Mouse (Mus musculus): ENCODE measurements around the gene Zkscan4. TPM values are rescaled to one million over a fixed set of nuclear protein-coding genes. Genes with fewer than 3 reads are reported as not detected.

Gene Zkscan4
- 1.2 TPM for polyA plus RNA-seq (2015; fragmentation: Illumina TruSeq; extraction: RNeasy Lipid Tissue Mini Kit (QIAGEN cat#74804); ENCODE audit: insufficient read depth, low replicate concordance)

DNA sequence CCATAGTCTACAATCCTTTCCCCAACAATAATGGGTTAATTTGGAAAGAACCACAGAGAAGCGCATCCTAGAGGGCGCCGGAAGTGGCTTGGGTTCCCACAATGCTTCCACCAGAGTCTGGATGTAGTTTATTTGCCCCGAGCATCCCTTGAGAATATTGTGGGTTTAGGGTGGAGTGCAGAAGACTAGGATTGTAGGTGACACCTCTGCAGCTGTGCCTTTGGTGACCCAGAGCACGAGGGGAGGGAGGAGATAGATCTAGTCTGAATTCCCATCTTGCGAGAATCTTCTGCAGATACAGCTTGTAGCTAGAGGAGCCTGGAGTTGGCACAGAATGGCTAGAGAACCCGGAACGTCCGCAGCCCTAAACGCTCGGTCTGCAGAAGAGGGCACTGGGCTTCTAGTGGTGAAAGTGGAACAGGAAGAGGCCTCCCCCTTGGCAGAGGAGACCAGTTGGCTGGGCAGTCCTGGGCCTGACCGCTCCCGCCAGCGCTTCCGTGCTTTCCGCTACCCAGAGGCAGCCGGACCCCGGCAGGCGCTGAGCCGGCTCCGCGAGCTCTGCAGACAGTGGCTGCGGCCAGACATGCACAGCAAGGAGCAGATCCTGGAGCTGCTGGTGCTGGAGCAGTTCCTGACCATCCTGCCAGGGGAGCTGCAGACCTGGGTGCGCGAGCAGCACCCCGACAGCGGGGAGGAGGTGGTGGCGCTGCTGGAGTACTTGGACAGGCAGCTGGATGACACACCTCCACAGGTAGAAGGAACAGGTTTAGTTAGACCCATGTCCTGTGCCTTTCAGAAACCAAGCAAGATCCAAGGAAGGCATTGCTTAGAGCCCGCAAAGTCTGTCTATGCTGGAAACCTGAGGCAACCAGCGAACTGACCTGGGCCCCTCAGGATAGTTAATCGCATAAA lies at the start of gene Zkscan4, which contains the start of gene Gm10065:
Zkscan4 (plus strand) TSS at position 149 of the 912 bp plus-strand sequence.
Gm10065 (minus strand) TSS at position 683 of the 912 bp plus-strand sequence.

DNA sequence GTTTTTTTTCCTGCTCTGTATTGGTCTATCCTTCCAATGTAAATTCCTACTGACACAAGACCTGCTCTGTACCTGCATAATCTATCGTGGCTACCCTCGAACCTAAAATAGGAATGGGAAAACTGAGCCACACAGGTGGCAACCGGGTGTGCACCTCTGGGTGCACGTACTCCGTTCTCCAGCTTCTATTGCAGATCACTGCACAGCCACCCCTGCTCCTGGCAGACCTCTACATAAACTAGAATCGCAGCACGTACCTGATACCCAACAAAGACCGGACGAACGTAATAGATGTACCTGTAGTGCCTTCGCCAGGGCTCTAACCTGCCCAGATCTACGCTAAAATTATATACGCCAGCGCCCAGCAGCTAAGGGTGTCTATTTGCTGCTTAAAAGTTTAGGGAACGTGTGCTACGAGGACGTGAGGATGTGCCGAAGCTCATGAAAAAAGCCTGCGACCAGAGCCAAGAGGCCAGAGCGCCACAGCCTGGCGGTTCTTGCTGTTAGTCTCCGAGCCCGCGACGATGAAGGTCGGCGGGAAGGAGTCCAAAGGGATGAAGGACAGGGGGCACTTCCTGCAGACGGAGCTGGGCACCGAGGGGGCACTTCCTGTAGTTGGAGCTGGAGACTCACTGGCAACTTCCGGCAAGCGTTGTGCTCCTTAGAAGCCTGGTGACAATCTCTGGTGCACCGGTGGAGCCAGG lies 38.1 kb upstream of the Zkscan4 start, which contains the start of gene Pgbd1:
Pgbd1 (minus strand) TSS at position 556 of the 704 bp plus-strand sequence.

DNA sequence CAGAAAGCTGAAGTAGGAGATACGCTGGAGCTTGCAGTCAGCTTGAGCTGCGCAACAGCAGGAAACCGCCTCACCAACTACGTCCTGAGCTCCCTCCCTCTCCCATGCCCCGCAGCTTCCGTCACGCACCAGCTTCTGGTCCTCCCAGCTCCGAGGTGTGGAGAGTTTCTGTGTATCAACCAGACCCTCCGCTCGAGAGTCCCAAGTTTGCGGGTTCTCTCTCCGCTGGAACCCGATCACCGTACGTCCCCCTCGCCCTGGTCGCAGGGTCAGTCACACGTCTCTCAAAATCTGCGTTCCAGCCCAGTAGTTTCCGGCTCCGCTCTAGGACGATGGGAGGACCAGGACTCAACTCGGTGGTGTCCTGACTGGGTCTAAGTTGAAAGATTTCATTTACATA lies 25.3 kb upstream of the Zkscan4 start, which contains the start of gene Zscan26:
Zscan26 (minus strand) TSS at position 282 of the 400 bp plus-strand sequence.

DNA sequence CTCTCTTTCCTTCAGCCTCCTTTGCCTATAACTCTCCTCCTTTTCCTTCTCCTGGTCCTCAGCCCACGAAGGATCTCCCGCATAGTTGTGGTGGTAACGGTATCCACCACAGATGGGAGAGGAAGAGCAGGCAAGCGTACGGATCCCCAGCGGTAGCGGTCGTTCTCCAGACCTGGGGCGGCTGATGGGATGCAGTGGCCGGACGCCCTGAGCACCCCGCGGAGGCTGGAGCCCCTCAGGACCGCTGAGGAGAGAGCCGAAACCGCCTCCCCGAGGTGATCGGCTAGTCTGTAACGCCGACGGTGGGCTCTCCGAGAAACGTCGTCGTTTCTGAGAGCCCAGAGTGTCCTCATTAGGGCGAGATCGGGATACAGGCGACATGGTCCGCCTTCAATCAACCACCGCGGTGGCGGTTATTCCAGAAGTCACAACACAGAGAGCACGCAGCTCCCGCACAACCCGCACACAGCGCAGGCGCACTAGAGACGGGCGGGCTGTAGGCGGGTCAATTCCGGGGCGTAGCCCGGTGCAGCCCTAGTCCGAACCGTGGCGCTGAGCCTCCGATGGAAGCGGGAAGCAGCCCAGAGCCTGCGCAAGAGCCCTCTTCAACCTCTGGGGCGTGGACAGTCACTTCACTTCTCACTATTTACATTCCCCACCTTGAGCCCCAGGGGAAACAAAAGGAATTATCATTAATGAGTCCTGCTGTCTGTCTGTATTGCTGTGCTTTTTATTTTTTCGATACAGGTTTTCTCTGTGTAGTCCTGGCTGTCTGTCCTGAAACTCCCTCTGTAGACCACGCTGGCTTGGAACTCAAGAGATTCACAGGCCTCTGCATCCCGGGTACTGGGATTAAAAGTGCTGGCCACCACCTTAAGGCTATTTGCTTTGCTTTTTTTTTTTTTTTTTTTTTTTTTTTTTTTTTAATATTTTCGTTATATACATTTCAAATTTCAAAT lies 10.4 kb upstream of the Zkscan4 start, which contains the start of gene Nkapl:
Nkapl (minus strand) TSS at position 449 of the 959 bp plus-strand sequence.

DNA sequence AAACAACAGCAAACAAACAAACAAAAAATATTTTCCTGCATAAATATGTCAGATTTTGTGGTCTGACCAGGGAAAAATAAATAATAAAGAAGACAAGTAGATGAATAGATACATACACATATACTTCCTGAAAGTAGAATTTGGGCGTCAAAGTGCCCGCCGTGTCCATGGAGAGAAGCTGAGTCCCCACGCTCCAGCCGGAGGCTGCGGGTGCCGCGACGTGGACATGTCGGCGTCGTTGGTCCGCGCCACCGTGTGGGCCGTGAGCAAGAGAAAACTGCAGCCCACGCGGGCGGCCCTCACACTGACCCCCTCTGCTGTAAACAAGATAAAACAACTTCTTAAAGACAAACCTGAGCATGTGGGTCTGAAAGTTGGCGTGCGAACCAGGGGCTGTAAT lies 16.4 kb downstream of the Zkscan4 start, which contains the start of gene AK157302:
AK157302 (plus strand) TSS at position 144 of the 400 bp plus-strand sequence.

DNA sequence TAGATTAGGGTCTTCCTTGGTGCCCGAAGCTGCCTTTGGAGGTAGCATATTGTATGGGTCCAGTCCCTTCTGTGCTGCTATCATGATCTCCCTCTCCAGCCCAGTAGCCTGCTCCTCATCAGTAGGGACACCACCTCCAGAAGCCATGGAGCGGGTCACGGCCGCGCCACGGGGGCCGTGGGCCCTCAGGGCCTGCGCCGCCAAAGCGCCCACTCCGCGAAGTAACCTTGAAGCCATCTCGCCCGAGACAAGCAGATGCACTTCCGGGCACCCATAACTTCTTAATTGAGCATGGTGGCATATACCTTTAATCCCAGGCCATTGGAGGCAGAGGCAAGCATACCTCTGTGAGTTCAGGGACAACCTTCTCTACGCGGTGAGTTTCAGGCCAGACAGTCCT lies 22.5 kb downstream of the Zkscan4 start, which contains the start of gene Gm11273:
Gm11273 (minus strand) TSS at position 237 of the 400 bp plus-strand sequence.

DNA sequence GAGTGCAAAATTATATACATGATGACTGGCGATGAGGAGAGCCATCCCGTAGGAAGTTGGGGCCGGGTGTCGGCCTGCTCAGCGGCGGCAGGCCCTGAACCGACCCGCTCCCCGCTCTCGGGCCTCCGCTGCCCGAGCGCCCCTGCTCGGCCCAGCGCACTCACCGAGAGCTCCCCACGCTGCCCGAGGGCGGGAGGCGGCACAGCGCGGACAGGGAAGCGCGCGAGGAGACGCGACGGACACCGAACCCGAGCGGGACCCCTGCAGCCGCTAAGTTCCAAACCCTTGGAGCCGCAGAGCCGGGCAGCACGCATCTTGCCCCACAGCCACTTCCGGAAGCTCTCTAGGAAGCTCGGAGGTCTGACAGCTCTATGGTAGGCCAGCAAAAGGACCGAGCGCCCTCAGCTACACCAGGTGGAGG lies 52.1 kb downstream of the Zkscan4 start, which contains the start of gene Zkscan8:
Zkscan8 (minus strand) TSS at position 340 of the 421 bp plus-strand sequence.

Other genes with a start within 250 kb of the Zkscan4 start
- not detected for gene Gpx5, start 186.2 kb upstream of the Zkscan4 start, polyA plus RNA-seq (2015; fragmentation: Illumina TruSeq; extraction: RNeasy Lipid Tissue Mini Kit (QIAGEN cat#74804); ENCODE audit: insufficient read depth, low replicate concordance)
- gene Gpx6, start 166.8 kb upstream of the Zkscan4 start, polyA plus RNA-seq (2015; fragmentation: Illumina TruSeq; extraction: RNeasy Lipid Tissue Mini Kit (QIAGEN cat#74804); ENCODE audit: insufficient read depth, low replicate concordance), result not detected
- not detected for gene Olfr1367, start 132.0 kb upstream of the Zkscan4 start, polyA plus RNA-seq (2015; fragmentation: Illumina TruSeq; extraction: RNeasy Lipid Tissue Mini Kit (QIAGEN cat#74804); ENCODE audit: insufficient read depth, low replicate concordance)
- gene Zscan12, start 116.1 kb upstream of the Zkscan4 start, polyA plus RNA-seq (2015; fragmentation: Illumina TruSeq; extraction: RNeasy Lipid Tissue Mini Kit (QIAGEN cat#74804); ENCODE audit: insufficient read depth, low replicate concordance), result 7.2 TPM
- gene Zkscan3, start 76.2 kb upstream of the Zkscan4 start, polyA plus RNA-seq (2015; fragmentation: Illumina TruSeq; extraction: RNeasy Lipid Tissue Mini Kit (QIAGEN cat#74804); ENCODE audit: insufficient read depth, low replicate concordance), result 109 TPM
- 1.5 TPM for gene Pgbd1, start 37.8 kb upstream of the Zkscan4 start, polyA plus RNA-seq (2015; fragmentation: Illumina TruSeq; extraction: RNeasy Lipid Tissue Mini Kit (QIAGEN cat#74804); ENCODE audit: insufficient read depth, low replicate concordance)
- 108 TPM for gene Zscan26, start 25.2 kb upstream of the Zkscan4 start, polyA plus RNA-seq (2015; fragmentation: Illumina TruSeq; extraction: RNeasy Lipid Tissue Mini Kit (QIAGEN cat#74804); ENCODE audit: insufficient read depth, low replicate concordance)
- gene Nkapl, start 10.4 kb upstream of the Zkscan4 start, polyA plus RNA-seq (2015; fragmentation: Illumina TruSeq; extraction: RNeasy Lipid Tissue Mini Kit (QIAGEN cat#74804); ENCODE audit: insufficient read depth, low replicate concordance), result 0.32 TPM
- gene Gm10065, start 534 bp downstream of the Zkscan4 start, polyA plus RNA-seq (2015; fragmentation: Illumina TruSeq; extraction: RNeasy Lipid Tissue Mini Kit (QIAGEN cat#74804); ENCODE audit: insufficient read depth, low replicate concordance), result not detected
- gene AK157302, start 16.3 kb downstream of the Zkscan4 start, polyA plus RNA-seq (2015; fragmentation: Illumina TruSeq; extraction: RNeasy Lipid Tissue Mini Kit (QIAGEN cat#74804); ENCODE audit: insufficient read depth, low replicate concordance), result 1.3 TPM
- gene Gm11273, start 22.5 kb downstream of the Zkscan4 start, polyA plus RNA-seq (2015; fragmentation: Illumina TruSeq; extraction: RNeasy Lipid Tissue Mini Kit (QIAGEN cat#74804); ENCODE audit: insufficient read depth, low replicate concordance), result 1.8 TPM
- 19.1 TPM for gene Zkscan8, start 52.2 kb downstream of the Zkscan4 start, polyA plus RNA-seq (2015; fragmentation: Illumina TruSeq; extraction: RNeasy Lipid Tissue Mini Kit (QIAGEN cat#74804); ENCODE audit: insufficient read depth, low replicate concordance)
- gene Olfr1366, start 63.9 kb downstream of the Zkscan4 start, polyA plus RNA-seq (2015; fragmentation: Illumina TruSeq; extraction: RNeasy Lipid Tissue Mini Kit (QIAGEN cat#74804); ENCODE audit: insufficient read depth, low replicate concordance), result not detected
- gene Olfr1535, start 81.0 kb downstream of the Zkscan4 start, polyA plus RNA-seq (2015; fragmentation: Illumina TruSeq; extraction: RNeasy Lipid Tissue Mini Kit (QIAGEN cat#74804); ENCODE audit: insufficient read depth, low replicate concordance), result not detected
- gene Olfr1364, start 102.9 kb downstream of the Zkscan4 start, polyA plus RNA-seq (2015; fragmentation: Illumina TruSeq; extraction: RNeasy Lipid Tissue Mini Kit (QIAGEN cat#74804); ENCODE audit: insufficient read depth, low replicate concordance), result not detected
- gene Olfr1362, start 135.1 kb downstream of the Zkscan4 start, polyA plus RNA-seq (2015; fragmentation: Illumina TruSeq; extraction: RNeasy Lipid Tissue Mini Kit (QIAGEN cat#74804); ENCODE audit: insufficient read depth, low replicate concordance), result not detected
- gene Olfr11, start 163.6 kb downstream of the Zkscan4 start, polyA plus RNA-seq (2015; fragmentation: Illumina TruSeq; extraction: RNeasy Lipid Tissue Mini Kit (QIAGEN cat#74804); ENCODE audit: insufficient read depth, low replicate concordance), result not detected
- not detected for gene Olfr1361, start 184.5 kb downstream of the Zkscan4 start, polyA plus RNA-seq (2015; fragmentation: Illumina TruSeq; extraction: RNeasy Lipid Tissue Mini Kit (QIAGEN cat#74804); ENCODE audit: insufficient read depth, low replicate concordance)
- gene Olfr1360, start 198.5 kb downstream of the Zkscan4 start, polyA plus RNA-seq (2015; fragmentation: Illumina TruSeq; extraction: RNeasy Lipid Tissue Mini Kit (QIAGEN cat#74804); ENCODE audit: insufficient read depth, low replicate concordance), result not detected
- not detected for gene Olfr1359, start 219.2 kb downstream of the Zkscan4 start, polyA plus RNA-seq (2015; fragmentation: Illumina TruSeq; extraction: RNeasy Lipid Tissue Mini Kit (QIAGEN cat#74804); ENCODE audit: insufficient read depth, low replicate concordance)
- gene Hist1h2bl, start 237.2 kb downstream of the Zkscan4 start, polyA plus RNA-seq (2015; fragmentation: Illumina TruSeq; extraction: RNeasy Lipid Tissue Mini Kit (QIAGEN cat#74804); ENCODE audit: insufficient read depth, low replicate concordance), result not detected
- gene Hist1h2ai, start 237.5 kb downstream of the Zkscan4 start, polyA plus RNA-seq (2015; fragmentation: Illumina TruSeq; extraction: RNeasy Lipid Tissue Mini Kit (QIAGEN cat#74804); ENCODE audit: insufficient read depth, low replicate concordance), result not detected
- gene Hist1h3h, start 238.8 kb downstream of the Zkscan4 start, polyA plus RNA-seq (2015; fragmentation: Illumina TruSeq; extraction: RNeasy Lipid Tissue Mini Kit (QIAGEN cat#74804); ENCODE audit: insufficient read depth, low replicate concordance), result not detected
- not detected for gene Hist1h2bm, start 243.1 kb downstream of the Zkscan4 start, polyA plus RNA-seq (2015; fragmentation: Illumina TruSeq; extraction: RNeasy Lipid Tissue Mini Kit (QIAGEN cat#74804); ENCODE audit: insufficient read depth, low replicate concordance)